Mouse (Mus musculus): ENCODE data around the gene Ntsr1. TPM values are rescaled to one million over a fixed set of nuclear protein-coding genes. Genes with fewer than 3 reads are reported as not detected.

Ntsr1 gene
- polyA plus RNA-seq, 1 experiment from 2014 or later: 0.11 TPM

DNA sequence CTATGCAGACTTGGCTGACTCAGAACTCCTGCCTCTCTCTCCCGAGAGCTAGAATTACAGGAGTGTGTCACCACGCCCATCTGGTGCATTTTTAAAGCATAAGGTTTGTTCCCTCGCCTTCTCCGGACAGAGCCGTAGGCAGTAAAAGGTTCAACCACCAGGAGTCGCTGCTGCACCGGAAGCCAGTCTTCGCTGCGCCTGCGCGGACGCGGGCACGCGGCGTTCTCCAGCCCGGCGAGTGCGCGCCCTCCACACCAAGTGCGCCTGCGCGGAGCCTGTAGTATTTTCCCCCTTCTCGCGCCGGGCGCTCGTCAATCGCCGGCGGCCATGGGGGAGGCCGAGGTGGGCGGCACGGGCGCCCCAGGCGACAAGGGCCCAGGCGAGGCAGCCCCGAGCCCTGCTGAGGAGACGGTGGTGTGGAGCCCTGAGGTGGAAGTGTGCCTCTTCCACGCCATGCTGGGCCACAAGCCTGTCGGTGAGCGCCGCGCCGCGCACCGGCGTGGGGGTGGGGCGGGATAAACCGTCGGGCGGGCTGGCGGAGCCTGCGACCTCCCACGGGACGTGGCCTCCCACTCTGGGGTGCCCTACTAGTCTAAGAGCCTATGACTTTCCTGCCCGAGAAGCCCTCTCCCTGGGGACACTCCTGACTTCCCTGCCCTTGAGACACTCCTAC, 82.8 kb downstream of the Ntsr1 start:
- WGBS: under 1% methylated on average over 57 of the region's 57 CpGs
- DNase-seq (ENCODE audit: low spot score): peak; percentile 100
- Histone ChIP-seq H3K9me3 (replicated peaks) (no peaks in the 10 kb centered on the region), H3K27ac (peak overlapping the region; percentile 92), H3K4me3 (peak overlapping the region; percentile 68), H3K4me1 (peaks cover 18% of the 10 kb centered on the region), H3K36me3 (peaks cover 36% of the 10 kb centered on the region), H3K27me3 (ENCODE audit: low read depth, poor library complexity, severe bottlenecking) (no peaks in the 10 kb centered on the region)

DNA sequence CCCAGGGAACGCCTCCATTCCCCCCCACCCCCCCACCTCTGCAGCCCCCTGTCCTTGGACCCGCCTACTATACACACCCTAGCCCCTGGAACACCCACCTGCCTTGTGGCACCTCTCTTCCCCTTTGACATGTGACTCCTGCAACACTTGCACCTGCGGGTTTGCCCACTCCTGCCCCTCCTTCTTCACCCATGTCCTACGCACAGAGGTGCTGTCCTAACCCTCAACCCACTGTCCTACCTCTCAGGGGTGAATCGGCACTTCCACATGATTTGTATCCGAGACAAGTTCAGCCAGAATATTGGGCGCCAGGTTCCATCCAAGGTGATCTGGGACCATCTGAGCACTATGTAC, 83.4 kb downstream of the Ntsr1 start:
- Histone ChIP-seq H3K27ac (peak overlapping the region; percentile 92), H3K4me3 (peak overlapping the region; percentile 68), H3K9me3 (replicated peaks) (no peaks in the 10 kb centered on the region), H3K4me1 (peaks cover 18% of the 10 kb centered on the region), H3K27me3 (ENCODE audit: low read depth, poor library complexity, severe bottlenecking) (no peaks in the 10 kb centered on the region), H3K36me3 (peaks cover 36% of the 10 kb centered on the region)
- DNase-seq (ENCODE audit: low spot score): no peak
- WGBS: 34% methylated on average over 7 of the region's 7 CpGs

- no peak for DNase-seq (ENCODE audit: low spot score)
- 45% methylated on average over 6 of the region's 6 CpGs for WGBS
- H3K9me3 ChIP-seq (replicated peaks): no peaks in the 10 kb centered on the region
- H3K36me3 ChIP-seq: peaks cover 70% of the 10 kb centered on the region
- peak overlapping the region; percentile 86 for H3K4me3 ChIP-seq
- H3K27me3 ChIP-seq (ENCODE audit: low read depth, poor library complexity, severe bottlenecking): no peaks in the 10 kb centered on the region
- peaks cover 17% of the 10 kb centered on the region for H3K4me1 ChIP-seq
- peak overlapping the region; percentile 93 for H3K27ac ChIP-seq
Measured at GRCm38 (mm10) chr2:180588736-180589122, 89.0 kb downstream of the Ntsr1 start.

DNA sequence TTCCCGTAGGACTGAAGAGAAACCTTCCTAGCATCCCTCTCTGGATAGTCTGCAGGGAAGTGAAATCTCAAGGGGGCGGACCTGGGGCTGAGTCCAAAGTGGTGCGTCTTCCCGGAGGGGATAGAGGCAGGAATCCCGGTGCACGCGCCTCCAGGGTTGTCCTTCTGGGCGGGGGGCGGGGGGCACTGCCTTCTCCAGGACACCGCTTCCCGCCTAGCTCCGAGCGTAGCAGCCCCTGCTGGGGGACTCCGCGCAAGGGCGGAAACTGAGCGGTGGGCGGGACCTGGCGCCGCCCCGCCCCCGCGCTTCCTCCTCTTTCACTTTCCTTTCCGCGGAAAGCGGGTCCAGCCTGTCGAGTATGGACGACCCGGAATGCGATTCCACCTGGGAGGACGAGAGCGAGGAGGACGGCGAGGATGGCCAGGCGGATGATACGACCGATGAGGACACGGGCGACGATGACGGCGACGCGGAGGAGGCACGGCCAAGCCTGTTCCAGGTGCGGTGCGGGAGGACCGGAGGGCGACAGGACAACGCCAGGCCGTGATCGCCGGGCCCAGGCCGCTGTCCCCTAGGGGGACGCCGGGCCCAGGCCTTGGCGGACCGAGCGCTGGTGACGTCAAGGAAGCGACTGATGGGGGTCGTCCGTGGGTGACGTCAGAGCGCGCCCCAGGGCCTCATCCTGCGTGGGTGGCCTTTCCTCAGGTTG, 89.5 kb downstream of the Ntsr1 start, which contains the start of gene Ogfr:
Ogfr (plus strand) TSS at position 123 of the 709 bp plus-strand sequence.
- H3K27ac ChIP-seq: peak within 1 kb of the TSS; percentile 93
- H3K9me3 ChIP-seq (replicated peaks): no peaks in the 10 kb centered on the region
- peak; percentile 94 for DNase-seq (ENCODE audit: low spot score)
- WGBS: under 1% methylated on average over 62 of the region's 67 CpGs
- H3K27me3 ChIP-seq (ENCODE audit: low read depth, poor library complexity, severe bottlenecking): no peaks in the 10 kb centered on the region
- H3K4me1 ChIP-seq: peaks cover 12% of the 10 kb centered on the region
- peaks cover 71% of the 10 kb centered on the region for H3K36me3 ChIP-seq
- peak within 1 kb of the TSS; percentile 86 for H3K4me3 ChIP-seq

Other genes with a start within 250 kb of the Ntsr1 start
- gene Rps21, start 242.6 kb upstream of the Ntsr1 start, polyA plus RNA-seq (2016; fragmentation: Nextera tagmentation; extraction: Ambion mirVana): 530 and 637 TPM in 2 replicates
- gene Cables2, start 226.5 kb upstream of the Ntsr1 start, polyA plus RNA-seq (2016; fragmentation: Nextera tagmentation; extraction: Ambion mirVana): 14.6 and 16.4 TPM in 2 replicates
- 0.50 and 0.78 TPM in 2 replicates for gene Rbbp8nl, start 210.1 kb upstream of the Ntsr1 start, polyA plus RNA-seq (2016; fragmentation: Nextera tagmentation; extraction: Ambion mirVana)
- gene Gata5, start 165.3 kb upstream of the Ntsr1 start, polyA plus RNA-seq (2016; fragmentation: Nextera tagmentation; extraction: Ambion mirVana): 0.83 and 2.8 TPM in 2 replicates
- gene Slco4a1, start 43.7 kb upstream of the Ntsr1 start, polyA plus RNA-seq (2016; fragmentation: Nextera tagmentation; extraction: Ambion mirVana): 0.41 and 1.8 TPM in 2 replicates
- 33.8 and 38.3 TPM in 2 replicates for gene Mrgbp, start 81.3 kb downstream of the Ntsr1 start, polyA plus RNA-seq (2016; fragmentation: Nextera tagmentation; extraction: Ambion mirVana)
- gene Ogfr, start 89.3 kb downstream of the Ntsr1 start, polyA plus RNA-seq (2016; fragmentation: Nextera tagmentation; extraction: Ambion mirVana): 107 and 112 TPM in 2 replicates
- 4.0 and 30.1 TPM in 2 replicates for gene Col9a3, start 97.8 kb downstream of the Ntsr1 start, polyA plus RNA-seq (2016; fragmentation: Nextera tagmentation; extraction: Ambion mirVana)
- gene Tcfl5, start 142.7 kb downstream of the Ntsr1 start, polyA plus RNA-seq (2016; fragmentation: Nextera tagmentation; extraction: Ambion mirVana): 0.16 and 0.19 TPM in 2 replicates
- gene Dido1, start 210.0 kb downstream of the Ntsr1 start, polyA plus RNA-seq (2016; fragmentation: Nextera tagmentation; extraction: Ambion mirVana): 33.7 and 40.0 TPM in 2 replicates
- 44.8 and 53.4 TPM in 2 replicates for gene Gid8, start 210.1 kb downstream of the Ntsr1 start, polyA plus RNA-seq (2016; fragmentation: Nextera tagmentation; extraction: Ambion mirVana)
- 0.38 and 0.73 TPM in 2 replicates for gene Slc17a9, start 225.3 kb downstream of the Ntsr1 start, polyA plus RNA-seq (2016; fragmentation: Nextera tagmentation; extraction: Ambion mirVana)

Data from limb, embryonic 10.5 days (tissue).